Comparison of ENCODE assay signal across 7 mouse cellular contexts in the genomic region with DNA sequence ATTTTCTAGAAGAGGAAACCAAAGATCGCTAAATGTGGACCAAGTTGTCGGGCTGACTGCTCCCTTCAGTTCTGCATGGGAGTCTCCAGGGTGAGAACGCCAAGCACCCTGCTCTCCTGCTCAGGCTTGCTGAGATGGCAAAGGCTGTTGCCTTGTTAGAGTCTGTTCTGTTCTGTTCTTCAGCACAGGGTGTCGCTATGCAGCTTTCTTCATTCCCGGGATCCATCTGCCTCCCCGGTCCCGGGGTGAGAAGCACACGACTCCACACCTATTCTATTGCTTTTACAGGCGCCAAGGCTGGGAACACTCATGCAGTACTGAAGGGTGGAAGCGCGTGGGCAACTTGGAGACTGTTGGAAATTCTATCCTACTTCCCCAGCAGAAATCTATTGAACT. TPM values are rescaled to one million over a fixed set of nuclear protein-coding genes. Genes with fewer than 3 reads are reported as not detected.
A peak's percentile ranks its signal among the peaks of the same experiment; 100 is the strongest.
DNase-seq lines count a peak whose midpoint lies in the region; ATAC-seq and TF ChIP-seq lines count a peak whose summit lies in the region.

No protein-coding gene starts in this region.

- H3K9ac ChIP-seq in liver, postnatal 0 days (replicated peaks): no peak overlapping the region
- no peak overlapping the region; the same call in 1 of the 2 replicates for H3K9ac ChIP-seq in hindbrain, embryonic 16.5 days (ENCODE audit: low read depth, low read length)

- H3K9me3 ChIP-seq in liver, postnatal 0 days (ENCODE audit: low read length): no peaks in the 10 kb centered on the region
- no peaks in the 10 kb centered on the region for H3K9me3 ChIP-seq in hindbrain, embryonic 16.5 days (ENCODE audit: control insufficient read depth, low read length)

- 65% methylated on average over 11 of the region's 11 CpGs for WGBS in liver, postnatal 0 days (ENCODE audit: insufficient replicate concordance)
- 52% methylated on average over 11 of the region's 11 CpGs for WGBS in hindbrain, embryonic 16.5 days

- H3K4me1 ChIP-seq in liver, postnatal 0 days (ENCODE audit: insufficient read depth): no peaks in the 10 kb centered on the region
- peaks cover 2% of the 10 kb centered on the region; the same call in 1 of the 2 replicates for H3K4me1 ChIP-seq in cortical plate, adult 2 months (ENCODE audit: control insufficient read depth, insufficient read depth, low read length)
- peaks cover 5% of the 10 kb centered on the region for H3K4me1 ChIP-seq in hindbrain, embryonic 16.5 days (ENCODE audit: control insufficient read depth, insufficient read depth, low read depth, low read length)

- H3K27me3 ChIP-seq in liver, postnatal 0 days (ENCODE audit: insufficient read depth, low read length): no peaks in the 10 kb centered on the region
- no peaks in the 10 kb centered on the region for H3K27me3 ChIP-seq in hindbrain, embryonic 16.5 days (replicated peaks; ENCODE audit: control insufficient read depth, insufficient read depth, low read length)

- H3K4me2 ChIP-seq in liver, postnatal 0 days (ENCODE audit: low read depth, low read length): no peak overlapping the region
- no peak overlapping the region for H3K4me2 ChIP-seq in hindbrain, embryonic 16.5 days (ENCODE audit: low read length)

- H3K36me3 ChIP-seq in liver, postnatal 0 days (replicated peaks; ENCODE audit: insufficient read depth, low read length): no peaks in the 10 kb centered on the region
- H3K36me3 ChIP-seq in hindbrain, embryonic 16.5 days (ENCODE audit: control insufficient read depth, insufficient read depth, low read length): no peaks in the 10 kb centered on the region

- no peak overlapping the region for H3K27ac ChIP-seq in liver, postnatal 0 days (ENCODE audit: low read depth)
- no peak overlapping the region for H3K27ac ChIP-seq in cortical plate, adult 2 months (ENCODE audit: insufficient read depth, low read length)
- no peak overlapping the region for H3K27ac ChIP-seq in hindbrain, embryonic 16.5 days (ENCODE audit: low read depth, low read length)

- peak; percentile 23; the same call in 1 of the 2 replicates for TF ChIP-seq CTCF in liver, postnatal 0 days (IDR thresholded peaks at IDR 0.05; ENCODE audit: low read depth)
- TF ChIP-seq CTCF in cortical plate, adult 2 months (IDR thresholded peaks at IDR 0.05; ENCODE audit: extremely low read depth, insufficient read depth, low read length): peak; percentile 50; the same call in 1 of the 2 replicates

- no peak for TF ChIP-seq POLR2A in cortical plate, adult 2 months (IDR thresholded peaks at IDR 0.05; ENCODE audit: extremely low read depth, insufficient read depth, low read length)

- DNase-seq in liver, postnatal 0 days: no peak
- DNase-seq in liver: no peak
- peak; percentile 45 for DNase-seq in right cerebral cortex, postnatal 25 days
- no peak for DNase-seq in adrenal gland, adult 2 months
- no peak for DNase-seq in heart, adult 9 months (ENCODE audit: low spot score in 2 of 2)

- no peak for TF ChIP-seq EP300 in liver, postnatal 0 days (IDR thresholded peaks at IDR 0.05; ENCODE audit: low read depth)

- ATAC-seq in liver, postnatal 0 days: no peak
- ATAC-seq in hindbrain, embryonic 16.5 days: peak; percentile 73

- no peak overlapping the region for H3K4me3 ChIP-seq in liver, postnatal 0 days (ENCODE audit: low read depth, low read length)
- H3K4me3 ChIP-seq in cortical plate, adult 2 months (ENCODE audit: insufficient read depth, low read length): no peak overlapping the region
- H3K4me3 ChIP-seq in hindbrain, embryonic 16.5 days (ENCODE audit: low read length): no peak overlapping the region

RNA-seq across cellular contexts. Expression of gene Hmgb2, which starts 57.7 kb away (rescaled TPM):
- polyA plus RNA-seq in liver, postnatal 0 days (2015; fragmentation: Nextera tagmentation; extraction: Ambion mirVana): 323 and 339 TPM in 2 replicates
- 6.3 and 6.5 TPM in 2 replicates for polyA plus RNA-seq in cortical plate, adult 2 months (2012; rRNA removed)
- 65.0 and 67.4 TPM in 2 replicates for polyA plus RNA-seq in hindbrain, embryonic 16.5 days (2015; fragmentation: Nextera tagmentation; extraction: Ambion mirVana)
- total RNA-seq in adrenal gland, adult 2 months (2021): 10 to 100 TPM in 1 of 2 experiments, 1 to 10 TPM in 1; 5.6 to 14.2 TPM
- polyA plus RNA-seq in adrenal gland, adult 2 months (2012; rRNA removed): 1.8 and 2.1 TPM in 2 replicates
